Mouse (Mus musculus): ENCODE measurements around the gene Chst11. TPM values are rescaled to one million over a fixed set of nuclear protein-coding genes. Genes with fewer than 3 reads are reported as not detected.
A peak's percentile ranks its signal among the peaks of the same experiment; 100 is the strongest.

Chst11 gene
- polyA plus RNA-seq, 1 experiment, result 12.1 TPM

DNA sequence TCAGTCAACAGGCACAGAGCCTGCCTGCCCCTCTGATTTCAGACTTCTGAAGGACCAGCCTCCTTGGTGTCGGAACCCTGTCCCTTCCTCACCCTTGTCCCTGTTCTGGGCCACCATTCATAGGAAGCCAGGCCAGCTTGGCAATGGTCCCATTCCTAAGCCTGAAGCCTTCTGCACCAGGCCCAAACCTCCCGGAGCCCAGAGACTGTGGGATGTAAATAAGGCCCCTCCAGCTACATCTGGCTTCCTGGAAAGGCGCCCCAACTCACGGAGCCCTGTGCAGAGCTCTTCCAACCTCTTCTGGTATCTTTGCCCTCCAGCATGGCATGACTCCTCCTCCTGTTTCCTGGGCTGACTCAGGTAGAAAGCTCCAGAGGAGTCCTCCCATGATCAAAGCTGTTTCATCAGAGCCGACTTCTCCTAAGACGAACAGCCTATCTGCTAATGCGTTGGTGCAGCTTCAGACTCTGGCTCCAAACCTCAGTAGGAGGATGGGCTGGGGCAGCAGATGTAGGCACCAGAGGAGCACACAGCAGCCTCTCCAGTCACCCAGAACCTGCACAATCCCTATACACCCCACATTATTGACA is 199.3 kb downstream of the Chst11 start:
- peak overlapping the region; percentile 41 for H3K4me2 ChIP-seq (ENCODE audit: low read depth)
- H3K36me3 ChIP-seq (ENCODE audit: control insufficient read depth, insufficient read depth), result no peaks in the 10 kb centered on the region
- H3ac ChIP-seq (ENCODE audit: control insufficient read depth, insufficient read length), result no peak overlapping the region
- TF ChIP-seq POLR2A (IDR thresholded peaks at IDR 0.05; ENCODE audit: insufficient read length, low read depth), result no peak
- no peak for TF ChIP-seq REST (IDR thresholded peaks at IDR 0.05; ENCODE audit: insufficient read depth, insufficient read length)
- TF ChIP-seq POLR2AphosphoS2 (IDR thresholded peaks at IDR 0.05; ENCODE audit: insufficient read length, low read depth), result no peak
- TF ChIP-seq E2F4 (IDR thresholded peaks at IDR 0.05; ENCODE audit: insufficient read depth), result no peak
- no peak for TF ChIP-seq TCF3 (IDR thresholded peaks at IDR 0.05; ENCODE audit: insufficient read length, low read depth)
- no peak for TF ChIP-seq MYOD1 (IDR thresholded peaks at IDR 0.05; ENCODE audit: control insufficient read depth in 1 of 3, insufficient read length in 2 of 3, low read depth in 2 of 3)
- no peak for TF ChIP-seq MYOG (IDR thresholded peaks at IDR 0.05; ENCODE audit: control insufficient read depth in 1 of 3, insufficient read depth in 1 of 3, insufficient read length in 2 of 3, low read depth in 2 of 3)
- TF ChIP-seq TCF12 (IDR thresholded peaks at IDR 0.05; ENCODE audit: insufficient read depth, poor library complexity, severe bottlenecking), result no peak
- TF ChIP-seq USF1 (IDR thresholded peaks at IDR 0.05; ENCODE audit: low read depth), result no peak
- no peak for TF ChIP-seq SRF (IDR thresholded peaks at IDR 0.05; ENCODE audit: control insufficient read depth, insufficient read length, low read depth)
- no peaks in the 10 kb centered on the region for H3K79me2 ChIP-seq (ENCODE audit: control insufficient read depth, insufficient read depth)
- H3K27me3 ChIP-seq (ENCODE audit: control insufficient read depth, insufficient read depth, insufficient read length), result no peaks in the 10 kb centered on the region
- no peak overlapping the region for H3K4me3 ChIP-seq

DNA sequence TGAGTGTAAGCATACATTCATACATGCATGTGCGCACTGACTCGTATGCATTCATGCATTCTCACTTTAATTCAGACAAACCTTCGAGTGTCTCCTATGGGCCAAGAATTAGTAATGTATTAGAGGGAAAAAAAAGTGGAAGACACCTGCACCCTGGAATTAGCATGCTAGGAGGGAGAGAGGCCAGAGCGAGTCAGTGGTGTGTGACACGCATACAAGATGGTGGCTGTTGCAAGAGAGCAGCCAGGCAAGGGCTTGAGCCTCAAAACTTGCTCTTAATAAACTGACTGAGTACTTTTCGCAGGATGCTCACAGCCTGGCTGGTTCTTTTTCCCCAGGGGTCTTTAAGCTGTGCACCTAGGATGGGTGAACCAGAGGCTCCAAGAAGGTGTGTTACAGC is 199.8 kb downstream of the Chst11 start:
- no peak overlapping the region for H3K4me3 ChIP-seq
- H3K27me3 ChIP-seq (ENCODE audit: control insufficient read depth, insufficient read depth, insufficient read length), result no peaks in the 10 kb centered on the region
- no peaks in the 10 kb centered on the region for H3K79me2 ChIP-seq (ENCODE audit: control insufficient read depth, insufficient read depth)
- no peak overlapping the region for H3ac ChIP-seq (ENCODE audit: control insufficient read depth, insufficient read length)
- TF ChIP-seq TCF3 (IDR thresholded peaks at IDR 0.05; ENCODE audit: insufficient read length, low read depth) (no peak), SRF (IDR thresholded peaks at IDR 0.05; ENCODE audit: control insufficient read depth, insufficient read length, low read depth) (no peak), E2F4 (IDR thresholded peaks at IDR 0.05; ENCODE audit: insufficient read depth) (no peak), POLR2A (IDR thresholded peaks at IDR 0.05; ENCODE audit: insufficient read length, low read depth) (no peak), CEBPB (IDR thresholded peaks at IDR 0.05; ENCODE audit: insufficient read depth, poor library complexity, severe bottlenecking) (no peak), TCF12 (IDR thresholded peaks at IDR 0.05; ENCODE audit: insufficient read depth, poor library complexity, severe bottlenecking) (no peak), MYOD1 (IDR thresholded peaks at IDR 0.05; ENCODE audit: control insufficient read depth in 1 of 3, insufficient read length in 2 of 3, low read depth in 2 of 3) (no peak), MYOG (IDR thresholded peaks at IDR 0.05; ENCODE audit: control insufficient read depth in 1 of 3, insufficient read depth in 1 of 3, insufficient read length in 2 of 3, low read depth in 2 of 3) (no peak), REST (IDR thresholded peaks at IDR 0.05; ENCODE audit: insufficient read depth, insufficient read length) (no peak), MAX (IDR thresholded peaks at IDR 0.05; ENCODE audit: low read depth) (no peak), USF1 (IDR thresholded peaks at IDR 0.05; ENCODE audit: low read depth) (no peak), POLR2AphosphoS2 (IDR thresholded peaks at IDR 0.05; ENCODE audit: insufficient read length, low read depth) (no peak)
- H3K4me2 ChIP-seq (ENCODE audit: low read depth), result no peak overlapping the region
- H3K36me3 ChIP-seq (ENCODE audit: control insufficient read depth, insufficient read depth), result no peaks in the 10 kb centered on the region

GRCm38 (mm10) chr10:83186167-83186566 is 200.9 kb downstream of the Chst11 start:
- Histone ChIP-seq H3K36me3 (ENCODE audit: control insufficient read depth, insufficient read depth) (no peaks in the 10 kb centered on the region), H3K79me2 (ENCODE audit: control insufficient read depth, insufficient read depth) (no peaks in the 10 kb centered on the region), H3ac (ENCODE audit: control insufficient read depth, insufficient read length) (no peak overlapping the region), H3K27me3 (ENCODE audit: control insufficient read depth, insufficient read depth, insufficient read length) (no peaks in the 10 kb centered on the region), H3K4me3 (no peak overlapping the region), H3K4me2 (ENCODE audit: low read depth) (no peak overlapping the region)
- TF ChIP-seq MYOD1 (IDR thresholded peaks at IDR 0.05; ENCODE audit: control insufficient read depth in 1 of 3, insufficient read length in 2 of 3, low read depth in 2 of 3), result peak in 1 of 3 experiments; percentile 10
- no peak for TF ChIP-seq USF1 (IDR thresholded peaks at IDR 0.05; ENCODE audit: low read depth)
- no peak for TF ChIP-seq POLR2AphosphoS2 (IDR thresholded peaks at IDR 0.05; ENCODE audit: insufficient read length, low read depth)
- TF ChIP-seq TCF3 (IDR thresholded peaks at IDR 0.05; ENCODE audit: insufficient read length, low read depth), result no peak

GRCm38 (mm10) chr10:83186984-83187383 is 201.7 kb downstream of the Chst11 start:
- no peaks in the 10 kb centered on the region for H3K36me3 ChIP-seq (ENCODE audit: control insufficient read depth, insufficient read depth)
- H3K79me2 ChIP-seq (ENCODE audit: control insufficient read depth, insufficient read depth), result no peaks in the 10 kb centered on the region
- no peak overlapping the region for H3K4me2 ChIP-seq (ENCODE audit: low read depth)
- H3K4me3 ChIP-seq, result no peak overlapping the region
- TF ChIP-seq E2F4 (IDR thresholded peaks at IDR 0.05; ENCODE audit: insufficient read depth) (no peak), REST (IDR thresholded peaks at IDR 0.05; ENCODE audit: insufficient read depth, insufficient read length) (no peak), MYOG (IDR thresholded peaks at IDR 0.05; ENCODE audit: control insufficient read depth in 1 of 3, insufficient read depth in 1 of 3, insufficient read length in 2 of 3, low read depth in 2 of 3) (no peak), MYOD1 (IDR thresholded peaks at IDR 0.05; ENCODE audit: control insufficient read depth in 1 of 3, insufficient read length in 2 of 3, low read depth in 2 of 3) (no peak), POLR2A (IDR thresholded peaks at IDR 0.05; ENCODE audit: insufficient read length, low read depth) (no peak), MAX (IDR thresholded peaks at IDR 0.05; ENCODE audit: low read depth) (no peak), POLR2AphosphoS2 (IDR thresholded peaks at IDR 0.05; ENCODE audit: insufficient read length, low read depth) (no peak), SRF (IDR thresholded peaks at IDR 0.05; ENCODE audit: control insufficient read depth, insufficient read length, low read depth) (no peak), TCF3 (IDR thresholded peaks at IDR 0.05; ENCODE audit: insufficient read length, low read depth) (no peak), CEBPB (IDR thresholded peaks at IDR 0.05; ENCODE audit: insufficient read depth, poor library complexity, severe bottlenecking) (no peak), USF1 (IDR thresholded peaks at IDR 0.05; ENCODE audit: low read depth) (no peak), TCF12 (IDR thresholded peaks at IDR 0.05; ENCODE audit: insufficient read depth, poor library complexity, severe bottlenecking) (no peak)
- no peaks in the 10 kb centered on the region for H3K27me3 ChIP-seq (ENCODE audit: control insufficient read depth, insufficient read depth, insufficient read length)
- no peak overlapping the region for H3ac ChIP-seq (ENCODE audit: control insufficient read depth, insufficient read length)

DNA sequence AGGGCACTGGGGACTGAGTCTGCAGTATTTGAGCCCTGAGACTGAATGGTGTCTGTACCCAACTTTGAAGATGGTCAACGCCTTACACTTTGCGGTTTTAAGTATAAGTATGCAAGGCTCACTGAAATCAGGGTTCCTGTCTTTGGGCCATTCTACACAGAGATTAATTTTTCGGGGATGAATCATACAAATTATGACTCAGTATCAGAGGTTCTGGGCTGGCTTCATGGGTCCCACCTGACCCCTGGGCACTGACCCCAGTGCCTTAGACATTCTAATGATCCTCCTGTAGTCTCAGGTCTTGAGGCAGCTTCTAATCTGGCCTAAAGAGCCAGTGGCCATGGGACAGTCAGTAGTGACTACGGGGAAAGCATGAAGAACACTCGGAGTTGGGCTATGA is 203.8 kb downstream of the Chst11 start:
- H3K4me2 ChIP-seq (ENCODE audit: low read depth), result no peak overlapping the region
- TF ChIP-seq POLR2A (IDR thresholded peaks at IDR 0.05; ENCODE audit: insufficient read length, low read depth), result no peak
- TF ChIP-seq CEBPB (IDR thresholded peaks at IDR 0.05; ENCODE audit: insufficient read depth, poor library complexity, severe bottlenecking), result no peak
- no peaks in the 10 kb centered on the region for H3K27me3 ChIP-seq (ENCODE audit: control insufficient read depth, insufficient read depth, insufficient read length)
- no peaks in the 10 kb centered on the region for H3K36me3 ChIP-seq (ENCODE audit: control insufficient read depth, insufficient read depth)
- H3ac ChIP-seq (ENCODE audit: control insufficient read depth, insufficient read length), result no peak overlapping the region
- no peak overlapping the region for H3K4me3 ChIP-seq
- H3K79me2 ChIP-seq (ENCODE audit: control insufficient read depth, insufficient read depth), result no peaks in the 10 kb centered on the region

All from myocyte (in vitro differentiated cells).